ENCODE assay signal across 8 mouse cellular contexts in the genomic region with DNA sequence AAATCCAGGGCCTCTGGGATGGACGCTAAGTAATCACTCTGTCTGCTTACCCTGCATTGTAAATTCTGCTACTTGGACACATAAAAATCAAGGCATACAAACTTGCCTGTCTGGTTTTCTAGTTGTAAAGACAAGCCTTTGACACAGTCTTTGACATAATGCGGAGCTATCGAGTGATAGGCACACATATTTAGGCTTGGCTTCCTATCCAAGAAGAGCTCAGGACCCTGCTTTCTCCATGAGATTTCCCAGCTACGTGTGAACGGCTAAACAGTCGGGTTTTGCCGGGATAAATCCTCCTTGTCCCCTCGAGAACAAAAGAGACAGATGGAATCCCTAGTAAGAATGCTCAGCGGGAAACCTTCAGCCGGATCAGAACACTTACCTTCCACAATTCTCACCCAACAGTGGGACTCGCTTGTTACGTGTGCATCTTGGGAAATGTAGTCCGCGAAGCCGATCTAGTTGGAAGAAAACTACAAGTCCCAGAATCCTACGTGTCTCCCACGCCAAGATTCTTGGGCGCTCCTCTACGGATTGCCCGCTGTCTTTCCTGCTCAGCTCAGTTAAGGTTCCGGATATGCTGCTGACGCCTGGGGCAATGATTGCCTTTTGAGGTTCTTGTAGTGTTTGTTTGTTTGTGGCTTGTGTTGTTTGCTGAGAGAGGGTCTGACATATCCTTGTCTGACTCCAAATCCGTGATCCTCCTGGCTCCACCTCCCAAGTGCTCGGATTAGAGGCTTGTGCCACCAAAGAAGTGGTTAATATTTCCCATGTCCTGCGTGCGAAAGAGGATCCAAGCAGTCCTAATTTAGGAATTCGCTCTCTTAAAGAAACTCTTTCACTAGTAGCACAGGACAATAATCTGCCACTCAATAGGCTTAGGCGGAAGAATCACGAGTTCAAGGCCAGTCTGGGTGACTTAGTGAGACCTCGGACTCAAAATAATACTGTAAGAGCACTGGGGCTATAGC. TPM values are rescaled to one million over a fixed set of nuclear protein-coding genes. Genes with fewer than 3 reads are reported as not detected.
DNase-seq lines count a peak whose midpoint lies in the region; ATAC-seq and TF ChIP-seq lines count a peak whose summit lies in the region.

A gene (minus strand): TSS at position 779 of the 974 bp plus-strand sequence.

- H3K27me3 ChIP-seq in MEL (ENCODE audit: control insufficient read depth in 1 of 2, insufficient read depth in 2 of 2, low read length in 2 of 2): no peaks in the 10 kb centered on the region
- no peaks in the 10 kb centered on the region for H3K27me3 ChIP-seq in forebrain, embryonic 15.5 days

- 0 out of 4 replicates have a peak, but pooled peaks cover 0 to 6% of the 10 kb centered on the region in 2 experiments for H3K4me1 ChIP-seq in MEL (ENCODE audit: control insufficient read depth in 1 of 2, insufficient read depth in 2 of 2, low read length in 2 of 2)
- H3K4me1 ChIP-seq in forebrain, embryonic 15.5 days: peaks cover 36% of the 10 kb centered on the region
- peaks cover 4% of the 10 kb centered on the region; the same call in 1 of the 2 replicates for H3K4me1 ChIP-seq in lung, adult 2 months (ENCODE audit: control insufficient read depth, insufficient read depth, low read length)

- peak; percentile 98 for DNase-seq in MEL (ENCODE audit: low read depth, low spot score)
- peak; percentile 80 for DNase-seq in cerebellum, adult 11 months
- DNase-seq in heart, postnatal 25 days (ENCODE audit: low spot score): peak; percentile 73
- peak; percentile 82 to 94 for DNase-seq in layer of hippocampus, adult 18-20 months (ENCODE audit: low spot score in 2 of 2)
- peak; percentile 68 for DNase-seq in lung, adult 2 months
- DNase-seq in thymus, postnatal 14 days: peak; percentile 83

- intact Hi-C loops in heart, postnatal 25 days (cut with DNase I): no loop called here

- H3K9me3 ChIP-seq in MEL (replicated peaks; ENCODE audit: insufficient read depth, low read length): no peaks in the 10 kb centered on the region
- no peaks in the 10 kb centered on the region for H3K9me3 ChIP-seq in forebrain, embryonic 15.5 days

- no peak for TF ChIP-seq EP300 in MEL (IDR thresholded peaks at IDR 0.05; ENCODE audit: low read depth in 1 of 2, low read length in 2 of 2)

- peak within 1 kb of the TSS; percentile 58 for H3K27ac ChIP-seq in MEL (ENCODE audit: control insufficient read depth, low read depth, low read length)
- H3K27ac ChIP-seq in forebrain, embryonic 15.5 days (replicated peaks): peak within 1 kb of the TSS; percentile 81

- H3K4me3 ChIP-seq in MEL (ENCODE audit: control insufficient read depth in 1 of 2, insufficient read depth in 1 of 2, low read depth in 2 of 2, low read length in 2 of 2): peak within 1 kb of the TSS; percentile 63 to 65
- peak within 1 kb of the TSS; percentile 42 for H3K4me3 ChIP-seq in forebrain, embryonic 15.5 days
- H3K4me3 ChIP-seq in lung, adult 2 months (replicated peaks; ENCODE audit: extremely low read depth, low read depth, low read length): peak within 1 kb of the TSS; percentile 70

- peak; percentile 86 for ATAC-seq in forebrain, embryonic 15.5 days (replicated peaks)
- peak; percentile 89 for ATAC-seq in neutrophil, adult 5-6 weeks (ENCODE audit: extremely low read depth, insufficient number of reproducible peaks, low FRiP score, poor library complexity, severe bottlenecking)

- no peak for TF ChIP-seq CTCF in MEL (IDR thresholded peaks at IDR 0.05 in 2 of 3, conservative IDR thresholded peaks at IDR 0.05 in 1 of 3; ENCODE audit: control insufficient read depth in 1 of 3, insufficient read depth in 1 of 3, low read depth in 2 of 3, low read length in 3 of 3, poor library complexity in 1 of 3, severe bottlenecking in 1 of 3)
- TF ChIP-seq CTCF in lung, adult 2 months (IDR thresholded peaks at IDR 0.05; ENCODE audit: insufficient read depth, low read length): no peak

- WGBS in forebrain, embryonic 15.5 days: 6% methylated on average over 30 of the region's 30 CpGs
- 4% methylated on average over 30 of the region's 30 CpGs for WGBS in lung, adult 2 months

- peak within 1 kb of the TSS; percentile 52 for H3K4me2 ChIP-seq in forebrain, embryonic 15.5 days (replicated peaks)

- TF ChIP-seq RAD21 in MEL (IDR thresholded peaks at IDR 0.05; ENCODE audit: low read depth, low read length): no peak

- peak; percentile 34 to 88; a peak in 3 of 4 replicates for TF ChIP-seq POLR2A in MEL (IDR thresholded peaks at IDR 0.05; ENCODE audit: control insufficient read depth in 1 of 2, insufficient read depth in 1 of 2, low read depth in 1 of 2, low read length in 2 of 2, poor library complexity in 1 of 2)
- TF ChIP-seq POLR2A in lung, adult 2 months (IDR thresholded peaks at IDR 0.05; ENCODE audit: borderline replicate concordance, extremely low read depth, low read depth, low read length): peak; percentile 86; the same call in 1 of the 2 replicates

- peak within 1 kb of the TSS; percentile 76 for H3K9ac ChIP-seq in MEL (ENCODE audit: control insufficient read depth, low read depth, low read length, poor library complexity, severe bottlenecking)
- peak within 1 kb of the TSS; percentile 51 for H3K9ac ChIP-seq in forebrain, embryonic 15.5 days (replicated peaks)

- H3K36me3 ChIP-seq in MEL (ENCODE audit: control insufficient read depth in 1 of 2, insufficient read depth in 2 of 2, low read length in 2 of 2): peaks cover 0 to 6% of the 10 kb centered on the region in 2 experiments; a peak in 2 of 4 replicates
- peaks cover 3% of the 10 kb centered on the region; the same call in 1 of the 2 replicates for H3K36me3 ChIP-seq in forebrain, embryonic 15.5 days

- H3K79me2 ChIP-seq in MEL (ENCODE audit: control insufficient read depth, insufficient read depth, low read length, poor library complexity): no peaks in the 10 kb centered on the region

TF ChIP-seq in MEL, 35 proteins besides CTCF, POLR2A, EP300 and RAD21:
- TF ChIP-seq POLR2AphosphoS2 (IDR thresholded peaks at IDR 0.05; ENCODE audit: low read length): no peak
- TF ChIP-seq GATA1 (IDR thresholded peaks at IDR 0.05; ENCODE audit: low read depth, low read length): peak; percentile 22; the same call in 1 of the 2 replicates
- TF ChIP-seq TBP (IDR thresholded peaks at IDR 0.05; ENCODE audit: low read depth, low read length): peak; percentile 91

RNA-seq across cellular contexts. Expression of the gene that starts here (rescaled TPM):
- total RNA-seq in MEL (2012; rRNA removed): 7.6 and 9.2 TPM in 2 replicates
- polyA plus RNA-seq in MEL (2012; ENCODE audit: insufficient read depth in 1 of 2, insufficient read length in 2 of 2, low read depth in 1 of 2, low replicate concordance in 2 of 2, missing spikeins in 1 of 2): 10 to 100 TPM in 1 of 2 experiments, not detected in 1; 10.3 TPM
- 34.0 and 34.2 TPM in 2 replicates for polyA plus RNA-seq in forebrain, embryonic 15.5 days (2015; fragmentation: Nextera tagmentation; extraction: Ambion mirVana)
- total RNA-seq in heart, postnatal 25 days (2021): 10 to 100 TPM; 16.8 to 18.5 TPM
- total RNA-seq in layer of hippocampus, adult 18-20 months (2021): 10 to 100 TPM; 27.9 to 35.7 TPM
- polyA plus RNA-seq in lung, adult 2 months (2012; rRNA removed): 36.5 and 38.3 TPM in 2 replicates
- total RNA-seq in neutrophil, adult 5-6 weeks (2017): 6.1 and 11.3 TPM in 2 replicates

Comparison
In these comparisons a context has a peak if more than half of its experiments do, and no peak if none do; other contexts are left out.
1. Peak in every context shown above with its lines: DNase-seq, ATAC-seq, H3K4me3 ChIP-seq and H3K27ac ChIP-seq.